In the genomic region with DNA sequence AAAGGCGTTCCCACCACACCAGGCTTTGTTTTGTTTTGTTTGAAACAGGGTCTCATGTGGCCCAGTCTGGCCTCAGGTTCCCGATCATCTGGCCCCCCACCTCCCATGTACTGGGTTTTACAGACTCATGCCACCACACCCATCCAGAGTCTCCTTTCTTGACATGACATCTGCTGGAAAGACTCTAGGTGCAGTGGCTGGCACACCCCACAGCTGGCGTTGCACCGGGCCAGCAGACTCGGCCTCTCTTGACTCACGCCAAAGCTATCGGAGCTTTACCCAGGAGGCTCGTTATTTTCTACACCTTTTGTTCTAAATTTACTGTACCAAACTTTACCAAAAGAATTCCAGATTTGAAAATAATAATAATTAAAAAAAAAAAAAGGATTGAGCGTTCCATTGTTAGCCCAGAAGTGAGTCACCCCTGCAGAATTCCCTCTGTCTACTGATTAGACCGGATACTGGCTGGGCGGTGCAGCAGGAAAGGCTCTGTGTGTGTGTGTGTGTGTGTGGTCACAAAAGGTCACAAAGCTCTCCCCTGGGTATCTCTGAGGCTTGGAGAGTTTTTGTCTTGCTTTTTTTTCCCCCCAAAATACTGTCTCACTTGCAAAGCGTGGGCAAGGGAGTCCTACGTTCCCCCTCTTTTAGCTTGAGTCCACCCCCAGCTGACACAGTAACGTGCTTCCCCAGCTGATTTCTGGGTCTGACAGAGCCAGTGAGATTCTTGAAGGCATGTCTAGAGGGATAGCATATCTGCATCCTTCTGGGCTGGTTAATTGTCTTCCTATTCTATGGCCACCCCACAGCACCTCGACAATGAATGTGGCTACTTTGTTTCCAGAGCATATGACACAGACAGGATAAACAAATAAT, we compare ENCODE assay signal across 9 mouse cellular contexts. TPM values are rescaled to one million over a fixed set of nuclear protein-coding genes. Genes with fewer than 3 reads are reported as not detected.
DNase-seq lines count a peak whose midpoint lies in the region; ATAC-seq and TF ChIP-seq lines count a peak whose summit lies in the region.
"Had no signal": no experiment of that assay in that cellular context is flagged by ENCODE, and none has a peak within 500 bp of the region (broad histone marks: within the 10 kb centered on the region; RNA-seq: fewer than 3 reads in every experiment).

No protein-coding gene starts in this region.

- TF ChIP-seq POLR2A in lung, adult 2 months (IDR thresholded peaks at IDR 0.05; ENCODE audit: borderline replicate concordance, extremely low read depth, low read depth, low read length): no peak

- no peak overlapping the region for H3K4me2 ChIP-seq in kidney, embryonic 16.5 days (replicated peaks; ENCODE audit: low read depth, low read length)
- H3K4me2 ChIP-seq in midbrain, embryonic 16.5 days (ENCODE audit: low read length): no peak overlapping the region

- H3K9ac ChIP-seq in kidney, embryonic 16.5 days (replicated peaks; ENCODE audit: low read length): peak overlapping the region; percentile 24; the same call in 1 of the 2 replicates
- no peak overlapping the region for H3K9ac ChIP-seq in midbrain, embryonic 16.5 days (ENCODE audit: low read depth, low read length)

- H3K27me3 ChIP-seq in kidney, embryonic 16.5 days (ENCODE audit: insufficient read depth, low read length): no peaks in the 10 kb centered on the region
- no peaks in the 10 kb centered on the region for H3K27me3 ChIP-seq in midbrain, embryonic 16.5 days (ENCODE audit: control insufficient read depth, insufficient read depth, low read depth, low read length)

- peak; percentile 56 to 70 for DNase-seq in lung, adult 18-20 months
- DNase-seq in lung, adult 2 months: no peak
- DNase-seq in heart, adult 8-10 months (ENCODE audit: low spot score): peak; percentile 87
- DNase-seq in skeletal muscle tissue, adult 2 months (ENCODE audit: low read depth, low spot score): peak; percentile 43
- no peak for DNase-seq in right cerebral cortex, adult 2 months (ENCODE audit: low spot score in 2 of 2)
- DNase-seq in spleen, adult 12 weeks (ENCODE audit: low spot score): no peak

- no peak overlapping the region for H3K4me3 ChIP-seq in lung, adult 2 months (replicated peaks; ENCODE audit: extremely low read depth, low read depth, low read length)
- no peak overlapping the region for H3K4me3 ChIP-seq in kidney, embryonic 16.5 days (ENCODE audit: low read length)
- no peak overlapping the region for H3K4me3 ChIP-seq in midbrain, embryonic 16.5 days (ENCODE audit: low read depth, low read length)

- 44% methylated on average over 15 of the region's 15 CpGs for WGBS in lung, adult 2 months
- 61% methylated on average over 15 of the region's 15 CpGs for WGBS in kidney, embryonic 16.5 days
- 66% methylated on average over 15 of the region's 15 CpGs for WGBS in midbrain, embryonic 16.5 days

- no peaks in the 10 kb centered on the region for H3K9me3 ChIP-seq in kidney, embryonic 16.5 days (ENCODE audit: low read length)
- H3K9me3 ChIP-seq in midbrain, embryonic 16.5 days (replicated peaks; ENCODE audit: control insufficient read depth, low read length, poor library complexity, severe bottlenecking): no peaks in the 10 kb centered on the region

- no peaks in the 10 kb centered on the region for H3K36me3 ChIP-seq in kidney, embryonic 16.5 days (ENCODE audit: insufficient read depth, low read length)
- 0 out of 2 replicates have a peak, but pooled peaks cover 2% of the 10 kb centered on the region for H3K36me3 ChIP-seq in midbrain, embryonic 16.5 days (ENCODE audit: control insufficient read depth, insufficient read depth, low read length)

- H3K4me1 ChIP-seq in lung, adult 2 months (ENCODE audit: control insufficient read depth, insufficient read depth, low read length): peaks cover 16% of the 10 kb centered on the region
- peaks cover 43% of the 10 kb centered on the region for H3K4me1 ChIP-seq in kidney, embryonic 16.5 days (ENCODE audit: insufficient read depth, low read length)
- H3K4me1 ChIP-seq in midbrain, embryonic 16.5 days (ENCODE audit: control insufficient read depth, insufficient read depth, low read length): no peaks in the 10 kb centered on the region

- no peak for TF ChIP-seq CTCF in lung, adult 2 months (IDR thresholded peaks at IDR 0.05; ENCODE audit: insufficient read depth, low read length)

- ATAC-seq in kidney, embryonic 16.5 days (ENCODE audit: low FRiP score, low TSS enrichment): peak; percentile 84
- ATAC-seq in midbrain, embryonic 16.5 days: no peak

- peak overlapping the region; percentile 97 for H3K27ac ChIP-seq in kidney, embryonic 16.5 days (ENCODE audit: low read length)
- no peak overlapping the region for H3K27ac ChIP-seq in midbrain, embryonic 16.5 days (ENCODE audit: low read length)

RNA-seq across cellular contexts. Expression of a gene that starts 8.5 kb away (rescaled TPM):
- 75.4 and 83.5 TPM in 2 replicates for polyA plus RNA-seq in lung, adult 2 months (2012; rRNA removed)
- total RNA-seq in heart, adult 8-10 months (2022): 10 to 100 TPM; 49.9 to 68.0 (median 60.9) TPM
- 7.0 and 7.3 TPM in 2 replicates for polyA plus RNA-seq in kidney, embryonic 16.5 days (2015; fragmentation: Nextera tagmentation; extraction: Ambion mirVana)
- 3.4 and 3.5 TPM in 2 replicates for polyA plus RNA-seq in midbrain, embryonic 16.5 days (2015; fragmentation: Nextera tagmentation; extraction: Ambion mirVana)
- total RNA-seq: MEL had no signal

Comparison
In these comparisons a context has a peak if more than half of its experiments do, and no peak if none do; other contexts are left out.
1. DNase-seq: peak in lung, adult 18-20 months (2 of 2), heart, adult 8-10 months (single experiment) and skeletal muscle tissue, adult 2 months (single experiment); none in lung, adult 2 months (single experiment), right cerebral cortex, adult 2 months (0 of 2) and spleen, adult 12 weeks (single experiment).